Mouse (Mus musculus) erythroblast, embryonic 14.5 days (primary cell): ENCODE measurements around the gene Tlx1. TPM values are rescaled to one million over a fixed set of nuclear protein-coding genes. Genes with fewer than 3 reads are reported as not detected.

Experiments
- H3K27me3 ChIP-seq: 2 replicates; pipeline ENCODE4 v1.6.1; 2012; ENCODE audit warnings: inconsistent platforms; ENCODE audit not compliant: control insufficient read depth
- H3K36me3 ChIP-seq: 2 replicates; pipeline ENCODE4 v1.6.1; 2012; ENCODE audit warnings: mild to moderate bottlenecking, inconsistent platforms; ENCODE audit not compliant: control insufficient read depth
- H3K4me1 ChIP-seq: 2 replicates; pipeline ENCODE4 v1.6.1; 2012; ENCODE audit warnings: inconsistent platforms; ENCODE audit not compliant: control insufficient read depth
- H3K4me3 ChIP-seq: replicated peaks from 2 replicates; pipeline ENCODE3; 2012; ENCODE audit warnings: moderate library complexity, mild to moderate bottlenecking, inconsistent platforms
- H3K9me3 ChIP-seq: 2 replicates; pipeline ENCODE4 v1.6.1; 2012; ENCODE audit warnings: low read length, inconsistent platforms, mixed read lengths; ENCODE audit not compliant: control insufficient read depth
- GATA1 ChIP-seq: IDR thresholded peaks from 2 replicates; pipeline ENCODE4 v1.6.1; 2012; ENCODE audit warnings: low read length, inconsistent platforms, mixed read lengths
- TAL1 ChIP-seq: IDR thresholded peaks from 3 replicates; pipeline ENCODE4 v1.6.1; 2012; ENCODE audit warnings: low read length, inconsistent platforms, mixed read lengths
- polyA plus RNA-seq: library from polyadenylated mRNA; stranded (reverse); fragments of >175 nt; gene quantifications from 2 replicates; pipeline ENCODE4 v1.2.3, GENCODE M21; 2012

Tlx1 gene
- not detected in 2 replicates for polyA plus RNA-seq

DNA sequence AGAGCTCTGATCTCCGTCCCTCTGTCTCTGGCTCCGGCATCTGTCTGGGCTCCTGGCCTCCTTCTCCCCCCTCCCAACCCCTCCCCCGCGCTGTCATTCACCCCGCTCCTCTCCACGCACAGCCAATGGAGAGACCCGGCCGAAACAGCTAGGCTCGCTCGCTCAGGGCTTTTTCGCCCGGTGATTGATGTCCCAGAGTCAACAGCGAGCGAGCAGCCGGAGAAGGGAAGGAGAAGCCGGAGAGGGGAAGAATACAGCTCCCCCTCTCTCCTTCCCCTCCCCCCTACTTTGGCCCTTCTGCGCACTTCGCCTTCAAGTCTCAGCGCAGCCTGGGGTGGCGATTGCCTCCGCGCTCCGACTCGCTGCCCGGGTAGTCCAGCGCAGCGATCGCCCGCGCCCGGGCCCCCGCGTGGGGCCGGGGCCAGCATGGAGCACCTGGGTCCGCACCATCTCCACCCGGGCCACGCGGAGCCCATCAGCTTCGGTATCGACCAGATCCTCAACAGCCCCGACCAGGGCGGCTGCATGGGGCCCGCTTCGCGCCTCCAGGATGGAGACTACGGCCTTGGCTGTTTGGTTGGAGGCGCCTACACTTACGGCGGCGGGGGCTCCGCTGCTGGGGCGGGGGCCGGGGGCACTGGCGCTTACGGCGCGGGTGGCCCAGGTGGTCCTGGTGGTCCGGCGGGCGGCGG, at the start of gene Tlx1:
Gene Tlx1, plus strand, starts transcription at position 191 of the 692 bp plus-strand sequence.
- Histone ChIP-seq H3K36me3 (no peaks in the 10 kb centered on the region), H3K27me3 (peaks cover 98% of the 10 kb centered on the region), H3K4me3 (no peak within 1 kb of the TSS), H3K9me3 (no peaks in the 10 kb centered on the region; the same call in 1 of the 2 replicates), H3K4me1 (no peaks in the 10 kb centered on the region)
- no peak for TF ChIP-seq TAL1

DNA sequence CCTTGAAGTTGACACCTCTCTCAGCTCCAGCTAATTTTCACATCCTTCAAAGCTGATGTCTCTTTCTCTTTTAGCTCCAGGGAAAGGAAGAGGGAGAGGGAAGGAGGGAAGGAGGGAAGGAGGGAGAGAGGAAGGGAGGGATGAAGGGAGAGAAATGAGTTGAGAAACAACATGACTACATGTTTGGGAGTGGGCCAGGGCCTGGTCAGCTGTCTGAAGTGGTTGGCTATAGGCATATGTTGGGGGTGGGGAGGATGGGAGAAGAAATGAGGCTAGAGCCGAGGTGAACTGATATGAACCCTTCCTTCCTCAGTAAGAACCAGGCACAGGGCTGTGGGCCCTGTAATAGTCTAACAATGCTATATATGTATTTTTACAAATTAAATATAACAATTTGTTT, 44.9 kb upstream of the Tlx1 start:
- peaks cover 31% of the 10 kb centered on the region for H3K27me3 ChIP-seq
- TF ChIP-seq GATA1 (no peak), TAL1 (no peak)
- no peaks in the 10 kb centered on the region for H3K9me3 ChIP-seq
- no peaks in the 10 kb centered on the region; the same call in 1 of the 2 replicates for H3K4me1 ChIP-seq
- H3K36me3 ChIP-seq, result no peaks in the 10 kb centered on the region
- H3K4me3 ChIP-seq, result no peak overlapping the region

DNA sequence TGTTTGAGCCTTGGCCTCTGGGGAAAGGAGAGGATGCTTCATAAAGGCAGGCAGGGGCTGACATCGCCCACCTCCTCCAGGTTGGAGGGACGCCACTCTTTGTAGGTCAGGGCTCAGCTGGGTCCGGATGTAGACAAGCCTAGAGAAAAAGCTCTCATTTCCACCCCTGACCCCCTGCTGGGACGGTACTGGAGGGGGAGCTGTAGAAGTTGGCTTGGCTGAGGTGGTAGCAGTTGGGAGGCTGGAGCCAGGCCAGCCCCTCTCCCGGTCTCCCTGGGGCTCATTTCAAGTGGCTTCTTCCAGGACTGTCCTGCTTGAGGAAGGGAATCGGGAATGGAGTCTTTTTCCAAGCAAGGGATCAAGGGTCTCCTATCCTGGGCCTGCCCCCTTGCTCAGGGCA, 43.8 kb upstream of the Tlx1 start:
- H3K36me3 ChIP-seq, result no peaks in the 10 kb centered on the region
- no peaks in the 10 kb centered on the region for H3K9me3 ChIP-seq
- no peak overlapping the region for H3K4me3 ChIP-seq
- H3K27me3 ChIP-seq, result peaks cover 31% of the 10 kb centered on the region
- no peak for TF ChIP-seq TAL1
- no peak for TF ChIP-seq GATA1
- no peaks in the 10 kb centered on the region; the same call in 1 of the 2 replicates for H3K4me1 ChIP-seq

DNA sequence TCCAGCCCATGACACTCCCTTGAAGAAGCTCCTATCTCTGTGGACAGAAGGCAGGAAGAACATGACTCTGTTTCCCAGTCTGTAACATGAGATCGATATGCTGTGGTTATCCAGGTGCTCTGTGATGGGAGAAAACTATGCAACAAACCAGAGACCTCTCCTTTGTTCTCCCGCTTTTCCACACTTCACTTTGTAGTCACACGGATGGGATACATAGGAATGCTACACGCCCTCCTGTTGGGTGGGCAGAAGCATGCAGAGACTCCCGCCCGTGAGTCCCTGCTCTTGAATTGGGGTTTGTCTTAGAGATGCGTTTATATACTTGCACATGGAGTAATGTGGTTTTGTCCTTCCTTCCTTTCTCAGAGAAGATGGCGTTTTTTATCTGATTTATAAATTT, 39.8 kb upstream of the Tlx1 start:
- no peak overlapping the region for H3K4me3 ChIP-seq
- no peaks in the 10 kb centered on the region for H3K9me3 ChIP-seq
- peaks cover under 1% of the 10 kb centered on the region; the same call in 1 of the 2 replicates for H3K27me3 ChIP-seq
- TF ChIP-seq TAL1 (no peak), GATA1 (no peak)
- no peaks in the 10 kb centered on the region for H3K36me3 ChIP-seq
- no peaks in the 10 kb centered on the region; the same call in 1 of the 2 replicates for H3K4me1 ChIP-seq

DNA sequence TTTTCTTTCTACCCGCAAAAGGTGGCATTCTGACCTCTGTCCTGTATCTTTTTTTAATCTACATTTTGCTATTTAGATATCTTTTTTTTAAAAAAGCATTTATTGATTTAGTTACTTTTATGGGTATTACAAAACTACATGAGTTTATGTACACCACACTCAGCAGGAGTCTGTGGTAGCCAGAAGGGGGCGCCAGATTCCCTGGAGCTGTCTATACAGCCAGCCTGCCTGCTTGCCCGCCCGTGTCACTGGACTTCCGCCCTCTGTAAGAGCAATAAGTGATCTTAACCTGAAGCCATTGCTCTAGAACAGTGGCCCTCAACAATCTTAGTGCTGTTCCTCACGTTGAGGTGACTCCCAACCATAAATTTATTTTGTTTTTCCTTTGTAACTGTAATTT, 38.0 kb upstream of the Tlx1 start:
- H3K9me3 ChIP-seq, result no peaks in the 10 kb centered on the region
- TF ChIP-seq GATA1, result no peak
- no peak for TF ChIP-seq TAL1
- H3K4me3 ChIP-seq, result no peak overlapping the region
- H3K27me3 ChIP-seq, result no peaks in the 10 kb centered on the region
- H3K36me3 ChIP-seq, result no peaks in the 10 kb centered on the region
- H3K4me1 ChIP-seq, result no peaks in the 10 kb centered on the region

DNA sequence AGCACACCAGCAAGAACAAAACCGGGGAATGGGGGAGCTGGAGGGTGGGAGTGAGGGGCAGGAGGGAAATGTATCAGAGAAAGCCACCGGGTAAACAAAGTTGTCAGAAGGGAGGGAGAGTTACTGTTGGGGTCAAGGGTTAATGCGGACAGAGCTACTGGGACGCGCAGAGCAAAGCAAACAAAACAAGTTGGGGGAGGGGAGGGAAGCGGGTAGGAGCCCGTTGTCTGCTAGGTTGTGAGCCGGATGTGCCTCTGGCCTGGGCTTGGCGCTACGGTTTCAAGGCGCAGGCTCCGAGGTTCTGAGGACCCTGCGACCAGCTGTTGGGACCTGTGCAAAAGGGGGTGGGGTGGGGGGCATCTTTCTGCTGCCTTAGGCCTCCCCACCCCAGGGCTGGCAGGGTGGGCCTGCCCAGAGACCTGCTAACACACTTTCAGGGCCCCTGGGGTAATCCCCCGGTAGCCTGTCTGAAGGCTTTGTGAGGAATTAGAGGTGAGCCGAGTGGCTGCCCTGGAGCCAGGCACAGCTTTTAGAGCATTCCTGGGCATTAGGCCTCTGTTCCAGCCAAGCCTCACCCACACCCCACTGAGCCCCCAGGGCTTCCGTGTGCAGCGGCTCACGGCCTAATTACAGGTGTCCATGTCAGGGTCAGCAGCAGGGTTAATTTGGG, 36.6 kb upstream of the Tlx1 start:
- H3K4me1 ChIP-seq, result no peaks in the 10 kb centered on the region
- TF ChIP-seq TAL1 (no peak), GATA1 (no peak)
- H3K27me3 ChIP-seq, result no peaks in the 10 kb centered on the region
- no peaks in the 10 kb centered on the region for H3K9me3 ChIP-seq
- no peaks in the 10 kb centered on the region for H3K36me3 ChIP-seq
- H3K4me3 ChIP-seq, result no peak overlapping the region

DNA sequence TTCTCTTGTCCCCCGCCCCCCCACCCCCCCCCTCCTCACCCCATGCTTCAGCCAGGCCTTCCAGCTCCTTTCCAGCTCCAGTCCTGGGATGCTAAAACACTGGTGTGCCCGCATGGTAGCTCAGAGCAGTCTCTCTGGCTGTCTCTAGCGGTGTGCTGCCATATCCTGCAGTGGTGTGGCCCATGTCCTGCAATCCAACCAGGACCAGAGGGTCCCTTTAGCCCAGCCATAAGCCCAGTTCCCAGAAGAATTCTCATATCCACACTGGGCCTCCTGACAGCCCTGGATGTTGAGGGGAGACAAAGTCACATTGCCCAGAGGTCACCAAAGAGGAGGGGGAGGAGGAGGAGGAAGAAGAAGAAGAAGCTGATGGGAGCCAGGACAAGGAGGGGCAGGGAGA, 35.7 kb upstream of the Tlx1 start:
- Histone ChIP-seq H3K4me3 (no peak overlapping the region), H3K9me3 (no peaks in the 10 kb centered on the region), H3K27me3 (no peaks in the 10 kb centered on the region), H3K4me1 (no peaks in the 10 kb centered on the region), H3K36me3 (no peaks in the 10 kb centered on the region)
- TF ChIP-seq GATA1 (no peak), TAL1 (no peak)

DNA sequence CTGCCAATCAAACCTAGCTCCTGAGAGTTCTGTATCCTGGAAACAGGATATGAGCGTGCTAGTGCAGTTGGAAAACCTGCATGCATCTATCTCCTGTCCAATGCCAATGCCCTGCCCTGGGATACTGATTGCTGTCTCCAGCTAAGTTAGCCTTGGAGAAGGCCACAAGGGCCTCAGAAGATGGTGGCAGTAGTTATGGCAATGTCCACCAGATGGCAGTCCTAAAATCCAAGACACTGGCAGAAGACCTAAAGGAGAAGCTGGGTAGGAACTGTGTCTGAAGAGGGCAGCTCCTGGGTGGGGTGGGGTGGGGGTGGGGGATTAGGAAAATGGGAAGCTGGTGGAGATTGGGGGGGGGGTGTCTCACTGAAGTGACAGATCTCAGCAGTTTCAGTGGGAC, 33.7 kb upstream of the Tlx1 start:
- no peaks in the 10 kb centered on the region for H3K27me3 ChIP-seq
- H3K4me3 ChIP-seq, result no peak overlapping the region
- no peak for TF ChIP-seq TAL1
- no peak for TF ChIP-seq GATA1
- H3K4me1 ChIP-seq, result no peaks in the 10 kb centered on the region
- H3K36me3 ChIP-seq, result no peaks in the 10 kb centered on the region
- H3K9me3 ChIP-seq, result no peaks in the 10 kb centered on the region

DNA sequence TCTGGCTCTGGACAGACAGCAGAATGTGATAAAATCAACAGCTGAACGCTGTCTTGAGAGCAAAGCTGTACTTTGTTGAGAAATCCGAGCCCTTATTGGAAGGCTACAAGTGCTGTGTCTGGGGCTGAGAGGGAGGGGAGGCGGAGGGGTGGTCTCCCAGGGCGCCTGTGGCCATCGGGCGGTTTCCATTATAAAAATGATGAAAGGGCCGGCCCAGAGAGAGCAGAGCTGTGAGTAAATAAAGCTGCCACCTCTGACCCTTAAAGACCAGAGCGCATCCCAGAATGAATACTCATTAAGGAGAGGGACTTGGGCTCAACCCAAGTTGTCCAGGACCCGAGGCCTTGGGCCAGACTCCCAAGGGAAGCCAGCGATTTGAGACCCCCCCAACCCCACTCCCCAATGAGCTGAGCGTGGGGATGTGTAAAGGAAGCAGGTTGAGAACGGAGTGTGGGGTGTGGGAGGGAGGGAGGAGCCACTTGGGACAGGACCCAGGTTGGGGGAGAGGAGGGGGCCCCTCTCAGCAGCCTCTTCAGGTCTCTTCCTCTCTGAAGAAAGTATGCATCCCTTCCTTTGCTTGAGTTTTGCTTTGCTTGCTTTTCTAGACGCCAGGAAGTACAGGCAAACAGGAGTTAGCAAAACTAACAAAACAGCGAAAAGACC, 18.4 kb upstream of the Tlx1 start:
- Histone ChIP-seq H3K36me3 (no peaks in the 10 kb centered on the region), H3K27me3 (peaks cover 10% of the 10 kb centered on the region; the same call in 1 of the 2 replicates), H3K4me3 (no peak overlapping the region), H3K9me3 (no peaks in the 10 kb centered on the region), H3K4me1 (no peaks in the 10 kb centered on the region)
- TF ChIP-seq GATA1 (no peak), TAL1 (no peak)
